Mouse (Mus musculus): ENCODE measurements around the gene Slc26a5. TPM values are rescaled to one million over a fixed set of nuclear protein-coding genes. Genes with fewer than 3 reads are reported as not detected.

The Slc26a5 gene
- not detected in 2 replicates for polyA plus RNA-seq (2014; fragmentation: Nextera tagmentation; extraction: Ambion mirVana)

- ATAC-seq (replicated peaks; ENCODE audit: insufficient number of reproducible peaks, low FRiP score, low TSS enrichment), result no peak
- H3K27ac ChIP-seq (ENCODE audit: low read depth, low read length), result no peak within 1 kb of the TSS
- no peaks in the 10 kb centered on the region for H3K9me3 ChIP-seq (replicated peaks; ENCODE audit: control insufficient read depth, low read length)
- peaks cover 4% of the 10 kb centered on the region; the same call in 1 of the 2 replicates for H3K4me1 ChIP-seq (ENCODE audit: control insufficient read depth, insufficient read depth, low read length)
- H3K36me3 ChIP-seq (ENCODE audit: control insufficient read depth, insufficient read depth, low read length), result no peaks in the 10 kb centered on the region
- H3K27me3 ChIP-seq (ENCODE audit: control insufficient read depth, insufficient read depth, low read length), result peaks cover 6% of the 10 kb centered on the region
- 2% methylated on average over 29 of the region's 29 CpGs for WGBS (ENCODE audit: insufficient replicate concordance)
- H3K4me2 ChIP-seq, result peak within 1 kb of the TSS; percentile 65
- no peak within 1 kb of the TSS for H3K9ac ChIP-seq (ENCODE audit: low read depth, low read length)
- H3K4me3 ChIP-seq (ENCODE audit: low read depth, low read length), result peak within 1 kb of the TSS; percentile 27
Measured at GRCm38 (mm10) chr5:21865346-21866107, at the start of gene Slc26a5. Gene Slc26a5 (minus strand): TSS chr5:21865604.

- 68% methylated on average over 3 of the region's 3 CpGs for whole genome bisulfite sequencing (ENCODE audit: insufficient replicate concordance)
- Histone ChIP-seq H3K36me3 (ENCODE audit: control insufficient read depth, insufficient read depth, low read length) (no peaks in the 10 kb centered on the region), H3K27ac (ENCODE audit: low read depth, low read length) (no peak overlapping the region), H3K9ac (ENCODE audit: low read depth, low read length) (no peak overlapping the region), H3K4me3 (ENCODE audit: low read depth, low read length) (no peak overlapping the region), H3K27me3 (ENCODE audit: control insufficient read depth, insufficient read depth, low read length) (no peaks in the 10 kb centered on the region), H3K4me2 (no peak overlapping the region), H3K9me3 (replicated peaks; ENCODE audit: control insufficient read depth, low read length) (no peaks in the 10 kb centered on the region), H3K4me1 (ENCODE audit: control insufficient read depth, insufficient read depth, low read length) (no peaks in the 10 kb centered on the region)
- no peak for ATAC-seq (replicated peaks; ENCODE audit: insufficient number of reproducible peaks, low FRiP score, low TSS enrichment)
Measured at GRCm38 (mm10) chr5:21914776-21915175, 49.4 kb upstream of the Slc26a5 start.

- H3K27me3 ChIP-seq (ENCODE audit: control insufficient read depth, insufficient read depth, low read length), result no peaks in the 10 kb centered on the region
- no peaks in the 10 kb centered on the region for H3K4me1 ChIP-seq (ENCODE audit: control insufficient read depth, insufficient read depth, low read length)
- H3K27ac ChIP-seq (ENCODE audit: low read depth, low read length), result no peak overlapping the region
- no peak overlapping the region for H3K4me2 ChIP-seq
- no peaks in the 10 kb centered on the region for H3K36me3 ChIP-seq (ENCODE audit: control insufficient read depth, insufficient read depth, low read length)
- no peak for ATAC-seq (replicated peaks; ENCODE audit: insufficient number of reproducible peaks, low FRiP score, low TSS enrichment)
- no peaks in the 10 kb centered on the region for H3K9me3 ChIP-seq (replicated peaks; ENCODE audit: control insufficient read depth, low read length)
- 84% methylated on average over 23 of the region's 23 CpGs for WGBS (ENCODE audit: insufficient replicate concordance)
- H3K4me3 ChIP-seq (ENCODE audit: low read depth, low read length), result no peak overlapping the region
- no peak overlapping the region for H3K9ac ChIP-seq (ENCODE audit: low read depth, low read length)
Measured at GRCm38 (mm10) chr5:21912835-21913530, 47.6 kb upstream of the Slc26a5 start.

GRCm38 (mm10) chr5:21910726-21911125 is 45.3 kb upstream of the Slc26a5 start:
- ATAC-seq (replicated peaks; ENCODE audit: insufficient number of reproducible peaks, low FRiP score, low TSS enrichment), result no peak
- no peak overlapping the region for H3K27ac ChIP-seq (ENCODE audit: low read depth, low read length)
- H3K36me3 ChIP-seq (ENCODE audit: control insufficient read depth, insufficient read depth, low read length), result no peaks in the 10 kb centered on the region
- no peak overlapping the region for H3K4me2 ChIP-seq
- no peaks in the 10 kb centered on the region for H3K9me3 ChIP-seq (replicated peaks; ENCODE audit: control insufficient read depth, low read length)
- WGBS (ENCODE audit: insufficient replicate concordance), result 92% methylated on average over 12 of the region's 12 CpGs
- H3K4me1 ChIP-seq (ENCODE audit: control insufficient read depth, insufficient read depth, low read length), result no peaks in the 10 kb centered on the region
- H3K9ac ChIP-seq (ENCODE audit: low read depth, low read length), result no peak overlapping the region
- no peaks in the 10 kb centered on the region for H3K27me3 ChIP-seq (ENCODE audit: control insufficient read depth, insufficient read depth, low read length)
- H3K4me3 ChIP-seq (ENCODE audit: low read depth, low read length), result no peak overlapping the region

- ATAC-seq (replicated peaks; ENCODE audit: insufficient number of reproducible peaks, low FRiP score, low TSS enrichment), result no peak
- no peaks in the 10 kb centered on the region for H3K9me3 ChIP-seq (replicated peaks; ENCODE audit: control insufficient read depth, low read length)
- H3K27ac ChIP-seq (ENCODE audit: low read depth, low read length), result no peak overlapping the region
- H3K4me2 ChIP-seq, result no peak overlapping the region
- H3K9ac ChIP-seq (ENCODE audit: low read depth, low read length), result no peak overlapping the region
- no peaks in the 10 kb centered on the region for H3K36me3 ChIP-seq (ENCODE audit: control insufficient read depth, insufficient read depth, low read length)
- no peaks in the 10 kb centered on the region for H3K27me3 ChIP-seq (ENCODE audit: control insufficient read depth, insufficient read depth, low read length)
- no peak overlapping the region for H3K4me3 ChIP-seq (ENCODE audit: low read depth, low read length)
- 82% methylated on average over 3 of the region's 3 CpGs for WGBS (ENCODE audit: insufficient replicate concordance)
- no peaks in the 10 kb centered on the region for H3K4me1 ChIP-seq (ENCODE audit: control insufficient read depth, insufficient read depth, low read length)
Measured at GRCm38 (mm10) chr5:21909713-21910112, 44.3 kb upstream of the Slc26a5 start.

- no peak overlapping the region for H3K9ac ChIP-seq (ENCODE audit: low read depth, low read length)
- no peak overlapping the region for H3K4me2 ChIP-seq
- 66% methylated on average over 12 of the region's 12 CpGs for WGBS (ENCODE audit: insufficient replicate concordance)
- no peaks in the 10 kb centered on the region for H3K36me3 ChIP-seq (ENCODE audit: control insufficient read depth, insufficient read depth, low read length)
- no peak for ATAC-seq (replicated peaks; ENCODE audit: insufficient number of reproducible peaks, low FRiP score, low TSS enrichment)
- H3K27me3 ChIP-seq (ENCODE audit: control insufficient read depth, insufficient read depth, low read length), result no peaks in the 10 kb centered on the region
- no peak overlapping the region for H3K27ac ChIP-seq (ENCODE audit: low read depth, low read length)
- no peaks in the 10 kb centered on the region for H3K4me1 ChIP-seq (ENCODE audit: control insufficient read depth, insufficient read depth, low read length)
- H3K9me3 ChIP-seq (replicated peaks; ENCODE audit: control insufficient read depth, low read length), result no peaks in the 10 kb centered on the region
- no peak overlapping the region for H3K4me3 ChIP-seq (ENCODE audit: low read depth, low read length)
Measured at GRCm38 (mm10) chr5:21901411-21901810, 36.0 kb upstream of the Slc26a5 start.

- H3K36me3 ChIP-seq (ENCODE audit: control insufficient read depth, insufficient read depth, low read length), result no peaks in the 10 kb centered on the region
- H3K27me3 ChIP-seq (ENCODE audit: control insufficient read depth, insufficient read depth, low read length), result no peaks in the 10 kb centered on the region
- H3K9ac ChIP-seq (ENCODE audit: low read depth, low read length), result no peak overlapping the region
- WGBS (ENCODE audit: insufficient replicate concordance), result 62% methylated on average over 6 of the region's 6 CpGs
- H3K27ac ChIP-seq (ENCODE audit: low read depth, low read length), result no peak overlapping the region
- H3K4me2 ChIP-seq, result no peak overlapping the region
- no peaks in the 10 kb centered on the region for H3K9me3 ChIP-seq (replicated peaks; ENCODE audit: control insufficient read depth, low read length)
- H3K4me3 ChIP-seq (ENCODE audit: low read depth, low read length), result no peak overlapping the region
- H3K4me1 ChIP-seq (ENCODE audit: control insufficient read depth, insufficient read depth, low read length), result 0 out of 2 replicates have a peak, but pooled peaks cover 3% of the 10 kb centered on the region
- ATAC-seq (replicated peaks; ENCODE audit: insufficient number of reproducible peaks, low FRiP score, low TSS enrichment), result no peak
Measured at GRCm38 (mm10) chr5:21900891-21901290, 35.5 kb upstream of the Slc26a5 start.

- Histone ChIP-seq H3K36me3 (ENCODE audit: control insufficient read depth, insufficient read depth, low read length) (no peaks in the 10 kb centered on the region), H3K4me1 (ENCODE audit: control insufficient read depth, insufficient read depth, low read length) (0 out of 2 replicates have a peak, but pooled peaks cover 4% of the 10 kb centered on the region), H3K27ac (ENCODE audit: low read depth, low read length) (no peak overlapping the region), H3K9ac (ENCODE audit: low read depth, low read length) (no peak overlapping the region), H3K4me3 (ENCODE audit: low read depth, low read length) (no peak overlapping the region), H3K27me3 (ENCODE audit: control insufficient read depth, insufficient read depth, low read length) (no peaks in the 10 kb centered on the region), H3K4me2 (no peak overlapping the region), H3K9me3 (replicated peaks; ENCODE audit: control insufficient read depth, low read length) (no peaks in the 10 kb centered on the region)
- WGBS (ENCODE audit: insufficient replicate concordance), result 82% methylated on average over 6 of the region's 6 CpGs
- ATAC-seq (replicated peaks; ENCODE audit: insufficient number of reproducible peaks, low FRiP score, low TSS enrichment), result no peak
Measured at GRCm38 (mm10) chr5:21898875-21899274, 33.5 kb upstream of the Slc26a5 start.
